Mouse (Mus musculus): Measurements from ENCODE around the gene Tmsb15l. TPM values are rescaled to one million over a fixed set of nuclear protein-coding genes. Genes with fewer than 3 reads are reported as not detected.

Tmsb15l gene
- polyA plus RNA-seq (2016; fragmentation: Nextera tagmentation; extraction: Ambion mirVana), result 6.9 and 9.4 TPM in 2 replicates

- no peaks in the 10 kb centered on the region for H3K36me3 ChIP-seq
- 34% methylated on average over 15 of the region's 15 CpGs for WGBS
- H3K27me3 ChIP-seq, result no peaks in the 10 kb centered on the region
- peak within 1 kb of the TSS; percentile 58 for H3K9ac ChIP-seq (replicated peaks)
- peak within 1 kb of the TSS; percentile 44 for H3K4me3 ChIP-seq (replicated peaks)
- H3K27ac ChIP-seq, result no peak within 1 kb of the TSS
- H3K9me3 ChIP-seq, result no peaks in the 10 kb centered on the region
- ATAC-seq (ENCODE audit: insufficient number of reproducible peaks, insufficient read depth, low FRiP score, low TSS enrichment, low read depth), result peak; percentile 100
- peak within 1 kb of the TSS; percentile 55 for H3K4me2 ChIP-seq
- H3K4me1 ChIP-seq (replicated peaks), result no peaks in the 10 kb centered on the region
Observed at GRCm38 (mm10) chrX:136976424-136977084, at the start of gene Tmsb15l, which contains the start of gene Tmsb15b1. Tmsb15l (minus strand) TSS chrX:136976869. Tmsb15b1 (minus strand) TSS chrX:136976874.

GRCm38 (mm10) chrX:137019310-137019709, 42.6 kb upstream of the Tmsb15l start:
- Histone ChIP-seq H3K27me3 (no peaks in the 10 kb centered on the region), H3K9ac (replicated peaks) (no peak overlapping the region), H3K4me3 (replicated peaks) (no peak overlapping the region), H3K4me2 (no peak overlapping the region), H3K27ac (no peak overlapping the region), H3K9me3 (no peaks in the 10 kb centered on the region), H3K4me1 (replicated peaks) (no peaks in the 10 kb centered on the region), H3K36me3 (no peaks in the 10 kb centered on the region)
- ATAC-seq (ENCODE audit: insufficient number of reproducible peaks, insufficient read depth, low FRiP score, low TSS enrichment, low read depth), result no peak
- WGBS, result 15% methylated on average over 1 of the region's 1 CpGs

GRCm38 (mm10) chrX:137017668-137018067, 41.0 kb upstream of the Tmsb15l start:
- H3K27ac ChIP-seq, result no peak overlapping the region
- H3K4me1 ChIP-seq (replicated peaks), result no peaks in the 10 kb centered on the region
- no peak overlapping the region for H3K4me2 ChIP-seq
- H3K4me3 ChIP-seq (replicated peaks), result no peak overlapping the region
- H3K36me3 ChIP-seq, result no peaks in the 10 kb centered on the region
- no peak for ATAC-seq (ENCODE audit: insufficient number of reproducible peaks, insufficient read depth, low FRiP score, low TSS enrichment, low read depth)
- H3K9ac ChIP-seq (replicated peaks), result no peak overlapping the region
- no peaks in the 10 kb centered on the region for H3K27me3 ChIP-seq
- H3K9me3 ChIP-seq, result no peaks in the 10 kb centered on the region
- WGBS, result 31% methylated on average over 1 of the region's 1 CpGs

- no peak for ATAC-seq (ENCODE audit: insufficient number of reproducible peaks, insufficient read depth, low FRiP score, low TSS enrichment, low read depth)
- WGBS, result 51% methylated on average over 6 of the region's 6 CpGs
- peaks cover 3% of the 10 kb centered on the region; the same call in 1 of the 2 replicates for H3K36me3 ChIP-seq
Observed at GRCm38 (mm10) chrX:137015099-137015709, 38.5 kb upstream of the Tmsb15l start.

GRCm38 (mm10) chrX:136996256-136996655, 19.6 kb upstream of the Tmsb15l start:
- no peak overlapping the region for H3K4me2 ChIP-seq
- H3K27ac ChIP-seq, result no peak overlapping the region
- no peaks in the 10 kb centered on the region for H3K9me3 ChIP-seq
- H3K4me3 ChIP-seq (replicated peaks), result no peak overlapping the region
- peaks cover 43% of the 10 kb centered on the region for H3K27me3 ChIP-seq
- H3K36me3 ChIP-seq, result no peaks in the 10 kb centered on the region; the same call in 1 of the 2 replicates
- H3K9ac ChIP-seq (replicated peaks), result no peak overlapping the region
- H3K4me1 ChIP-seq (replicated peaks), result no peaks in the 10 kb centered on the region
- 90% methylated on average over 2 of the region's 2 CpGs for WGBS
- no peak for ATAC-seq (ENCODE audit: insufficient number of reproducible peaks, insufficient read depth, low FRiP score, low TSS enrichment, low read depth)

More at GRCm38 (mm10) chrX:137015099-137015709, 38.5 kb upstream of the Tmsb15l start:
- no peaks in the 10 kb centered on the region for H3K9me3 ChIP-seq
- H3K4me1 ChIP-seq (replicated peaks), result no peaks in the 10 kb centered on the region
- no peak overlapping the region for H3K9ac ChIP-seq (replicated peaks)
- H3K27ac ChIP-seq, result no peak overlapping the region
- no peak overlapping the region for H3K4me2 ChIP-seq
- H3K4me3 ChIP-seq (replicated peaks), result no peak overlapping the region
- no peaks in the 10 kb centered on the region for H3K27me3 ChIP-seq

DNA sequence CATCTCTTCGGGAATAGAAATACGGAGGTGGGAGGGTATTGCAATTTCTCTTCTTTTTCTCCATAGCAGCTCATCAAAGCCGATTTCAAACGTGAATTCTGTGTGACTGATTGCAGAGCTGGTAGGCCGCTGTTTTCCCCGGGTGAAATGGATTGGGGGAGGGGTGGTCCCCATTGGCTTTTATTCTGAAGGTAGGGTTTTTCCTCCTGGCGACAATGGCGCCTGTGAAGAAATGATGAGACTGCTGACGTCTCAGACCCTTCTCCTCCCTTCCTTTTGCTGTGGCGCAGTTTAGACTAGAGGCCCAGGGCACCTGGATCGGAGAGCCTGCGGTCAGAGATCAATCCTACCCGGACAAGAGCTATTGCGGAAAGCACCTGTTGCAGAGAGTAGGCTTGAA, 17.0 kb upstream of the Tmsb15l start:
- no peak overlapping the region for H3K27ac ChIP-seq
- ATAC-seq (ENCODE audit: insufficient number of reproducible peaks, insufficient read depth, low FRiP score, low TSS enrichment, low read depth), result no peak
- peaks cover 49% of the 10 kb centered on the region for H3K27me3 ChIP-seq
- no peaks in the 10 kb centered on the region for H3K9me3 ChIP-seq
- H3K4me1 ChIP-seq (replicated peaks), result no peaks in the 10 kb centered on the region
- 28% methylated on average over 14 of the region's 14 CpGs for WGBS
- peak overlapping the region; percentile 53; the same call in 1 of the 2 replicates for H3K9ac ChIP-seq (replicated peaks)
- peak overlapping the region; percentile 45 for H3K4me3 ChIP-seq (replicated peaks)
- peak overlapping the region; percentile 60 for H3K4me2 ChIP-seq
- no peaks in the 10 kb centered on the region for H3K36me3 ChIP-seq

DNA sequence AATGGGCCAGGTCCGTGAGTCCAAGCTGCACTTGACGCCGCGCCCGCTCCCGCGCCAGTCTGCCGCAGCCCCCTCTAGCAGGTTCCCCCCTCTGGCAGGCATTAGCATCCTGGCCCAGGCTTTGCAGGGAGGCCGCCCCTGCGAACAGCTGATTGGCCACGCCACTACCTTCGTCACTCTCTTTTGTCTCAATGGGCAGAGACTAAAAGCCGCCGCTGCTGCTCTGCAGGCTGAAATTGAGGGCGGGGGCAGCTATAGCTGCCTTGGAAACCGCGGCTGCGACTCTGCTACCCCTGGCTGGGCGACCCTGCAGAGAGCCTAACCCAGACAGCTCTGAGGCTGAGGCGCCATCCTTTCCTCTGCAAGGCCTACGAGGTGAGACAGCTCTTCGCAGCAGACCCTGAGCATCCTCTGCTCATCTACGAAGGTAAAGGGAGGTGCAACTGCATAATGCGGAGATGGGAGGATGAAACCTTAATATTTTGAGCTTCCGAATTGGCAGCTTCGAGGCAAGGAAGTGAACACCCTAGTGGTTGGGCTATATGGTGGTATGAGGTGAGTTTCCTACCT, 16.4 kb upstream of the Tmsb15l start, which contains the start of gene Zcchc18:
TSS of gene Zcchc18 (plus strand) at position 178 of the 570 bp plus-strand sequence.
- Histone ChIP-seq H3K9me3 (no peaks in the 10 kb centered on the region), H3K4me2 (peak within 1 kb of the TSS; percentile 60), H3K27ac (peak within 1 kb of the TSS; percentile 35; the same call in 1 of the 2 replicates), H3K27me3 (peaks cover 49% of the 10 kb centered on the region), H3K4me3 (replicated peaks) (peak within 1 kb of the TSS; percentile 45), H3K4me1 (replicated peaks) (no peaks in the 10 kb centered on the region), H3K9ac (replicated peaks) (peak within 1 kb of the TSS; percentile 53), H3K36me3 (no peaks in the 10 kb centered on the region)
- 20% methylated on average over 26 of the region's 26 CpGs for WGBS
- peak; percentile 97 for ATAC-seq (ENCODE audit: insufficient number of reproducible peaks, insufficient read depth, low FRiP score, low TSS enrichment, low read depth)

DNA sequence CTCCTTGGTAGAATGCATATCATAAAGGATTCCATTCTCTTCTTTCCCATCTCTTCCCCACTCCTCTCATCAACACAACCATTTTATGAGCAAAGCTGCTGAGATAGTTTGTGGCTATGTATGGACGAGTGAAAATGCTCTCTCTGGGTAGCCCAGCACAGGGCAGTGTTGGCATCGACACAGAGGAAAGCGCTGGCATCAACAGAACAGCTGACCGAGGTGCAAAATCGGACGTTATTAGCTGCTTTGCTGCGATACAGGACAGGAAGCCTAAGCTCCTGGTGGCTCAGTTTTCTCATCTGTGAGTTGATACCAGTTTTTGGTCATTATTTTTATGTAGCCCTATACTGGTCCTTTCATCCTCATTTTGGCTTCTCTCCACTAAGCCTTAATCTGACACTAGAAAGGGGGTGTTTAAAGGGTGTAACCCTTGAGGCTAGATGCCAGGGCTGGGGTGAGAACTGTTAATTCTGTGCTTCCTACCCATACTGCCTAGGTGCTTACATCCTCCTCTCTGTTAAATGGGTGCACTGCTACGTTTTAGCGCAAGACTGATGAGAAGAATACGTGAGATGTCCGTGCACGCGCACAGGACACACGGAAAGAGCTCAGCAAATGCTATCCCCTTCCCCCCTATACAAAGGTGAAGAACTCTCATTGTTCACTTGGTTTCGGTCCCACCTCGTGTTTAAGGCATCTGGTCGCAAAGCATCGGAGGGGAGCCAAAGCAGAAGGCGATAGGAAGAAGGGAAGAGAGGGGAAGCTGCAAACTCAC, 15.7 kb upstream of the Tmsb15l start:
- ATAC-seq (ENCODE audit: insufficient number of reproducible peaks, insufficient read depth, low FRiP score, low TSS enrichment, low read depth), result 0 out of 2 replicates have a peak, but pooled peaks have one; percentile 35
- no peak overlapping the region for H3K27ac ChIP-seq
- peak overlapping the region; percentile 31; the same call in 1 of the 2 replicates for H3K9ac ChIP-seq (replicated peaks)
- H3K4me1 ChIP-seq (replicated peaks), result no peaks in the 10 kb centered on the region
- no peaks in the 10 kb centered on the region for H3K9me3 ChIP-seq
- H3K4me2 ChIP-seq, result peak overlapping the region; percentile 60
- 23% methylated on average over 19 of the region's 19 CpGs for WGBS
- peaks cover 49% of the 10 kb centered on the region for H3K27me3 ChIP-seq
- no peaks in the 10 kb centered on the region for H3K36me3 ChIP-seq
- peak overlapping the region; percentile 45 for H3K4me3 ChIP-seq (replicated peaks)

- Histone ChIP-seq H3K4me2 (no peak overlapping the region), H3K4me1 (replicated peaks) (no peaks in the 10 kb centered on the region), H3K9me3 (no peaks in the 10 kb centered on the region), H3K27ac (no peak overlapping the region), H3K36me3 (no peaks in the 10 kb centered on the region), H3K4me3 (replicated peaks) (no peak overlapping the region), H3K27me3 (peaks cover 49% of the 10 kb centered on the region), H3K9ac (replicated peaks) (no peak overlapping the region)
- 48% methylated on average over 2 of the region's 2 CpGs for WGBS
- ATAC-seq (ENCODE audit: insufficient number of reproducible peaks, insufficient read depth, low FRiP score, low TSS enrichment, low read depth), result no peak
Observed at GRCm38 (mm10) chrX:136991274-136991673, 14.6 kb upstream of the Tmsb15l start.

- H3K4me1 ChIP-seq (replicated peaks), result no peaks in the 10 kb centered on the region
- H3K4me3 ChIP-seq (replicated peaks), result no peak overlapping the region
- peaks cover 7% of the 10 kb centered on the region for H3K27me3 ChIP-seq
- no peaks in the 10 kb centered on the region for H3K9me3 ChIP-seq
- no peak overlapping the region for H3K27ac ChIP-seq
- no peak overlapping the region for H3K4me2 ChIP-seq
- H3K36me3 ChIP-seq, result no peaks in the 10 kb centered on the region
- no peak for ATAC-seq (ENCODE audit: insufficient number of reproducible peaks, insufficient read depth, low FRiP score, low TSS enrichment, low read depth)
- H3K9ac ChIP-seq (replicated peaks), result no peak overlapping the region
Observed at GRCm38 (mm10) chrX:136986039-136986438, 9.4 kb upstream of the Tmsb15l start.

DNA sequence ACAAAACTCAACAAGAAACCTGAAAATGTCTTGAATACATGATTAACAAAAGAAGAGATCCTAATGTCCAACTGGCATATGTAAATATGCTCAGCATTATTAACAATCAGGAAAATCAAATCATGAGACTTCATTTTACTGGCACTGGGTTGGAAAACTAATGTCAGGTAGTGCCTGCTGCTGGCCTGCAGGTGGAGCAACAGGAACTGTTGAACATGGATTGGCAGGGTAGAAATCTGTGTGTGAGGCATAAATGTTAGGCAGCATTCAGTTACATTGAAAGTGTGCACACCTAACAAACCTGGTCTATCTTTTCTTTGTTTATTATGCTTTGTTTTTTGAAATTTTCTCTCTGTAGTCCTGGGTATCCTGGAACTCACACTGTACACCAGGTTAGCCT, 1.9 kb upstream of the Tmsb15l start:
- no peak overlapping the region for H3K4me3 ChIP-seq (replicated peaks)
- H3K36me3 ChIP-seq, result no peaks in the 10 kb centered on the region
- ATAC-seq (ENCODE audit: insufficient number of reproducible peaks, insufficient read depth, low FRiP score, low TSS enrichment, low read depth), result no peak
- H3K4me2 ChIP-seq, result no peak overlapping the region
- H3K27me3 ChIP-seq, result no peaks in the 10 kb centered on the region
- no peaks in the 10 kb centered on the region for H3K9me3 ChIP-seq
- no peak overlapping the region for H3K9ac ChIP-seq (replicated peaks)
- H3K4me1 ChIP-seq (replicated peaks), result no peaks in the 10 kb centered on the region
- no peak overlapping the region for H3K27ac ChIP-seq
